Mouse (Mus musculus): ENCODE data around the gene Clasp2. TPM values are rescaled to one million over a fixed set of nuclear protein-coding genes. Genes with fewer than 3 reads are reported as not detected.
"Not testable (repeated sequence)": the region's sequence is repeated elsewhere in the genome, so short reads cannot be mapped to it uniquely, and the experiment has no call there.

Clasp2 gene
- total RNA-seq, 2 experiments from 2014 or later: 95.4 TPM

- DNase-seq (ENCODE audit: low spot score in 2 of 2): no peak
Observed at GRCm38 (mm10) chr9:113813086-113813485, 71.8 kb downstream of the Clasp2 start.

GRCm38 (mm10) chr9:113815836-113816235, 74.6 kb downstream of the Clasp2 start:
- no peak for DNase-seq (ENCODE audit: low spot score in 2 of 2)

- DNase-seq (ENCODE audit: low spot score in 2 of 2): no peak
Observed at GRCm38 (mm10) chr9:113822150-113822549, 80.9 kb downstream of the Clasp2 start.

GRCm38 (mm10) chr9:113828719-113829118, 87.4 kb downstream of the Clasp2 start:
- DNase-seq (ENCODE audit: low spot score in 2 of 2): no peak

GRCm38 (mm10) chr9:113830219-113830618, 88.9 kb downstream of the Clasp2 start:
- DNase-seq (ENCODE audit: low spot score in 2 of 2): no peak

- no peak for DNase-seq (ENCODE audit: low spot score in 2 of 2)
Observed at GRCm38 (mm10) chr9:113833481-113833880, 92.2 kb downstream of the Clasp2 start.

GRCm38 (mm10) chr9:113837001-113837400, 95.7 kb downstream of the Clasp2 start:
- DNase-seq (ENCODE audit: low spot score in 2 of 2): no peak

- DNase-seq (ENCODE audit: low spot score in 2 of 2): no peak
Observed at GRCm38 (mm10) chr9:113837461-113837860, 96.2 kb downstream of the Clasp2 start.

- no peak for DNase-seq (ENCODE audit: low spot score in 2 of 2)
Observed at GRCm38 (mm10) chr9:113844029-113844428, 102.8 kb downstream of the Clasp2 start.

GRCm38 (mm10) chr9:113855441-113855840, 114.2 kb downstream of the Clasp2 start:
- DNase-seq (ENCODE audit: low spot score in 2 of 2): no peak

GRCm38 (mm10) chr9:113857281-113857928, 116.1 kb downstream of the Clasp2 start:
- DNase-seq (ENCODE audit: low spot score in 2 of 2): no peak

GRCm38 (mm10) chr9:113857929-113858440, 116.7 kb downstream of the Clasp2 start:
- DNase-seq (ENCODE audit: low spot score in 2 of 2): no peak

GRCm38 (mm10) chr9:113859420-113859819, 118.1 kb downstream of the Clasp2 start:
- DNase-seq (ENCODE audit: low spot score in 2 of 2): peak; percentile 17 to 20

- DNase-seq (ENCODE audit: low spot score in 2 of 2): no peak
Observed at GRCm38 (mm10) chr9:113863370-113863999, 122.2 kb downstream of the Clasp2 start.

GRCm38 (mm10) chr9:113867951-113868350, 126.7 kb downstream of the Clasp2 start:
- no peak for DNase-seq (ENCODE audit: low spot score in 2 of 2)

- DNase-seq (ENCODE audit: low spot score in 2 of 2): no peak
Observed at GRCm38 (mm10) chr9:113894903-113895302, 153.6 kb downstream of the Clasp2 start.

GRCm38 (mm10) chr9:113903136-113903535, 161.9 kb downstream of the Clasp2 start:
- no peak for DNase-seq (ENCODE audit: low spot score in 2 of 2)

- DNase-seq (ENCODE audit: low spot score in 2 of 2): not testable (repeated sequence)
Observed at GRCm38 (mm10) chr9:113904315-113904714, 163.0 kb downstream of the Clasp2 start.

- DNase-seq (ENCODE audit: low spot score in 2 of 2): no peak
Observed at GRCm38 (mm10) chr9:113915789-113916188, 174.5 kb downstream of the Clasp2 start.

- DNase-seq (ENCODE audit: low spot score in 2 of 2): no peak
Observed at GRCm38 (mm10) chr9:113922677-113923076, 181.4 kb downstream of the Clasp2 start.

- DNase-seq (ENCODE audit: low spot score in 2 of 2): no peak
Observed at GRCm38 (mm10) chr9:113924883-113925282, 183.6 kb downstream of the Clasp2 start.

GRCm38 (mm10) chr9:113928591-113928990, 187.3 kb downstream of the Clasp2 start:
- DNase-seq (ENCODE audit: low spot score in 2 of 2): no peak

GRCm38 (mm10) chr9:113929676-113930075, 188.4 kb downstream of the Clasp2 start:
- no peak for DNase-seq (ENCODE audit: low spot score in 2 of 2)

Measured in adrenal gland, postnatal 4 days (tissue).